Mouse (Mus musculus) spleen, adult 2 months (tissue): ENCODE measurements around the gene Mmp28. TPM values are rescaled to one million over a fixed set of nuclear protein-coding genes. Genes with fewer than 3 reads are reported as not detected.

Experiments
- DNase-seq, 2 experiments: peaks; one replicate each; pipeline versions ENCODE4 v3.0.0 to v3.0.0-alpha.2; 2012 to 2021; ENCODE audit warnings: low spot score in 2 of 2, low read depth in 1 of 2
- H3K27ac ChIP-seq: fragments of 200-500 bp; 2 replicates; pipeline ENCODE4 v1.5.1; 2012; ENCODE audit warnings: low read length, inconsistent platforms; ENCODE audit not compliant: insufficient read depth
- H3K27me3 ChIP-seq: fragments of 200-500 bp; 2 replicates; pipeline ENCODE4 v1.6.1; 2012; ENCODE audit warnings: mild to moderate bottlenecking, moderate library complexity, low read length, inconsistent platforms; ENCODE audit not compliant: control insufficient read depth, insufficient read depth
- H3K36me3 ChIP-seq: fragments of 200-500 bp; 2 replicates; pipeline ENCODE4 v1.6.1; 2012; ENCODE audit warnings: mild to moderate bottlenecking, low read length, inconsistent platforms; ENCODE audit not compliant: control insufficient read depth, insufficient read depth
- H3K4me1 ChIP-seq: fragments of 200-500 bp; 2 replicates; pipeline ENCODE4 v1.6.1; 2011; ENCODE audit warnings: inconsistent platforms; ENCODE audit not compliant: control insufficient read depth, insufficient read depth, insufficient read length
- H3K4me3 ChIP-seq: fragments of 200-500 bp; 2 replicates; pipeline ENCODE4 v1.5.1; 2011; ENCODE audit warnings: mild to moderate bottlenecking, inconsistent platforms; ENCODE audit not compliant: insufficient read depth, insufficient read length; ENCODE audit errors: extremely low read depth
- CTCF ChIP-seq: fragments of 200-500 bp; IDR thresholded peaks from 2 replicates; pipeline ENCODE4 v1.5.1; 2011; ENCODE audit warnings: mild to moderate bottlenecking, inconsistent platforms; ENCODE audit not compliant: insufficient read depth, insufficient read length, insufficient replicate concordance; ENCODE audit errors: extremely low read depth
- POLR2A ChIP-seq: fragments of 200-500 bp; IDR thresholded peaks from 2 replicates; pipeline ENCODE4 v1.6.1; 2011; ENCODE audit warnings: low read depth, low read length, inconsistent platforms
- WGBS: fragments of 180-500 bp; shearing (Covaris S2); methylation state at CpG from one replicate; pipeline ENCODE4 v1.1.7; 2018; 5-methylcytosine and 5-hydroxymethylcytosine counted together
- polyA plus RNA-seq: library from polyadenylated mRNA; depleted of rRNA; stranded (reverse); fragments of >200 nt; gene quantifications from 2 replicates; pipeline ENCODE4 v1.2.3, GENCODE M21; 2012

Mmp28 gene
- polyA plus RNA-seq, 1 experiment, result 6.3 TPM

DNA sequence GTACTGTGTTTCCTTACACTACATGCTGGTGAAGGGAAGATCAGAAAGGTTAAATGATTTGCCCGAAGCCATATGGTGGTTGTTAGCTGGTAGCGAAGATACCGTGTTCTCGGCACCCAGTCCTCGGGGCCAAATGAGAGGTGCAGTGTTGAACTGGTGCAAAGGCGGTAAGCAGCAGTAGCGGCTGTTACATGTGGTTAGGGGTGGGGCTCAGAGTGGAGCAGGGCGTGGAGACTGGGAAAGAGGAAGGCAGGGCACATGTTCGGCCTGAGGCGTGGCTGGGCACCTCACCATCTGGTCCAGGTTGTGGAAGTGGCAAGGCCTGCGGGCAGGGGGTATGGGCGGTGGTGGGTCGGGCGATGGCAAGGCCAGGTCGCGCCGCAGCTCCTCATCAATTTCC, 35.9 kb downstream of the Mmp28 start:
- TF ChIP-seq POLR2A (no peak), CTCF (no peak)
- DNase-seq, result no peak
- Histone ChIP-seq H3K27ac (no peak overlapping the region), H3K36me3 (no peaks in the 10 kb centered on the region), H3K4me3 (no peak overlapping the region), H3K4me1 (peaks cover 3% of the 10 kb centered on the region; the same call in 1 of the 2 replicates), H3K27me3 (peaks cover 8% of the 10 kb centered on the region)
- WGBS, result 3% methylated on average over 17 of the region's 17 CpGs

DNA sequence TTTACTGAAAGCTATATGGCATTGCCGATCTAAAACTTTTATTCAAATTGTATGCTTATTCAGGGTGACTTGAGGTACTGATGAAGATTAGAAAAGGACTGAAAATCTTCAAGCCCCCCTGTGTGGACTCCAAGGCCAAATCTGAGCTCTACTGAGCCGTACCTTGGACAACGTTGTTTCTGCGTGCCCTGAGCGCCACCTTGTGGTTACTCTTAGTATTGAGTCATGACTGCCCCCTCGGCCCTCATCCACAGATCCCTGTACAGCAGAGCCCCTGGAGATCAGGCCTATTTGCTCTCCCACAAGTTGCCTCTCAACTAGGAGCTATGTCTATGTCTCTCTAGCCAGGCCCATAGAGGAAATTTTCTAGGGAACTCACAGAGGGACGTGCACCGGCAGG, 38.2 kb downstream of the Mmp28 start:
- TF ChIP-seq POLR2A, result no peak
- peak; percentile 83; the same call in 1 of the 2 replicates for TF ChIP-seq CTCF
- H3K4me1 ChIP-seq, result peaks cover 3% of the 10 kb centered on the region; the same call in 1 of the 2 replicates
- peaks cover 5% of the 10 kb centered on the region for H3K27me3 ChIP-seq
- WGBS, result 14% methylated on average over 8 of the region's 8 CpGs
- no peak overlapping the region for H3K27ac ChIP-seq
- no peaks in the 10 kb centered on the region for H3K36me3 ChIP-seq
- DNase-seq, result peak; percentile 35 to 58
- H3K4me3 ChIP-seq, result no peak overlapping the region

DNA sequence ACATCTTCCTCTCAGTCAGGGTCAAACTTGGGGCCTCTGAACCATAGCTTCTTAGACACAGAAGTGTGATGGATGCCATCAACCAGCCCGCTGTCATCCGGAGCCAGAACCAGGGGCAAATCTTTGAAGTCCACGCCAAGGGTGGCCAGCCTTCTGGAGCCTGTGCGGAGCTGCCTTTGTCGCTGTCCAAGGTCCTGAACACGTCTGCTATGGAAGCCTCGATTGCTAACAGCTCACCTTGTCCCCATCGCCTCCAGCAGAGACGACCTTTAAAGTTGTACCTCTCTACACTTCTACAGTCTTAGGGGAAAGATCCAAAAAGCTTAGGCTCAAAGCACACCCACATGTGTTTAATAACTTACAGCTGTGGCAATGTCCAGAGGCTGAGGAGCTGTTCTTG, 41.6 kb downstream of the Mmp28 start:
- peaks cover 2% of the 10 kb centered on the region for H3K27me3 ChIP-seq
- TF ChIP-seq POLR2A (no peak), CTCF (no peak)
- WGBS, result 4% methylated on average over 9 of the region's 9 CpGs
- H3K4me3 ChIP-seq, result no peak overlapping the region
- H3K27ac ChIP-seq, result no peak overlapping the region
- H3K36me3 ChIP-seq, result no peaks in the 10 kb centered on the region
- peaks cover 2% of the 10 kb centered on the region; the same call in 1 of the 2 replicates for H3K4me1 ChIP-seq
- DNase-seq, result peak in 1 of 2 experiments; percentile 38

DNA sequence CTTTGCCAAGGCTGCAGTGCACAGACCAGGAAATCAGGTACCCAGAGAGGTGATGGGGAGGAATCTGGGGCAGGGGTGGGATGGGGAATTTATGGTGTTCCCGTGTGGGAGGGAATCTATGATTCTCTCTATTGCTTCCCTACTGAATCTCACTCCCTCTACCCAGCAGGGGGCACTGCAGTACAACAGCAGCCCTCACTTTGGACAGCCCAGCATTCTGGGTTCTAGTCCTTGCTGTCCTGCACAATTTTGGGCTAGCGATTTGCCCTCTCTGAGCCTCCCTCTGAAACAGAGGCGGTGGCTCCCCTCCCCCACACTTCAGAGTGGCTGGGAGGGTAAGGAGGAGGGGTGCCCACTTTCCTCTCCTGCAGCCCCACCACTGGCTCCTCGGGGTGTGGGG, 42.5 kb downstream of the Mmp28 start:
- no peak overlapping the region for H3K4me3 ChIP-seq
- H3K36me3 ChIP-seq, result no peaks in the 10 kb centered on the region
- no peak overlapping the region for H3K27ac ChIP-seq
- peaks cover 2% of the 10 kb centered on the region; the same call in 1 of the 2 replicates for H3K4me1 ChIP-seq
- no peak for TF ChIP-seq CTCF
- no peak for TF ChIP-seq POLR2A
- 30% methylated on average over 4 of the region's 4 CpGs for WGBS
- no peak for DNase-seq
- H3K27me3 ChIP-seq, result peaks cover 2% of the 10 kb centered on the region

DNA sequence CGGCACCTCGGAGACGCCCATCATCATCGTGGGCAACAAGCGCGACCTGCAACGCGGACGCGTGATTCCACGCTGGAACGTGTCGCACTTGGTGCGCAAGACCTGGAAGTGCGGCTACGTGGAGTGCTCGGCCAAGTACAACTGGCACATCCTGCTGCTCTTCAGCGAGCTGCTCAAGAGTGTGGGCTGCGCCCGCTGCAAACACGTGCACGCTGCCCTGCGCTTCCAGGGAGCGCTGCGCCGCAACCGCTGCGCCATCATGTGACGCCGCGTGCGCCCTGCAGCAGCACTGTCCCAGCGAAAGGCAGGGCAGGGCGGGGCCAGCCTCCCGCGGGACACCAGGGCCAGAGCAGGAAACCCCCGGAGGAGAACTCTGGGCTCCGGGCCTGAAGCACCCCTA, 44.3 kb downstream of the Mmp28 start:
- Histone ChIP-seq H3K4me1 (peaks cover 2% of the 10 kb centered on the region; the same call in 1 of the 2 replicates), H3K27ac (no peak overlapping the region), H3K27me3 (peaks cover 2% of the 10 kb centered on the region), H3K4me3 (no peak overlapping the region), H3K36me3 (no peaks in the 10 kb centered on the region)
- WGBS, result 7% methylated on average over 38 of the region's 38 CpGs
- no peak for TF ChIP-seq POLR2A
- TF ChIP-seq CTCF, result no peak
- DNase-seq, result no peak

DNA sequence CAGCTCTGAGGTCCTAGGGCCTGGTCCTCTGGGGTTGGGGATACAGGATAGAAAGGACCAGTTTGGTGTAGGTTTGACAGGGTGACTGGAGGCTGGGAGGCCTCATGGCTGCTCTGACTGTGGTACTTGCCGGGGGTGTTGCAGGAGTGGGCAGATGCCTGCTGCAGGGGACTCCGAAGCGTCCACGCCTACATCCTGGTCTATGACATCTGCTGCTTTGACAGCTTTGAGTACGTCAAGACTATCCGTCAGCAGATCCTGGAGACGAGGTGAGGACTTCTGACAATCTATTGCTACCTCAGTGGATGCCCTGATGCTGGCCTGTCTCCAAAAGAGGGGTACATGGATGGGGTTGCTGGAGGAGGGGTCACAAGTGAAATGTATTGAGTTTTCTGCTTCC, 45.2 kb downstream of the Mmp28 start:
- H3K4me1 ChIP-seq, result peaks cover 2% of the 10 kb centered on the region; the same call in 1 of the 2 replicates
- peaks cover 2% of the 10 kb centered on the region for H3K27me3 ChIP-seq
- H3K36me3 ChIP-seq, result no peaks in the 10 kb centered on the region
- no peak for DNase-seq
- WGBS, result 79% methylated on average over 7 of the region's 7 CpGs
- no peak for TF ChIP-seq CTCF
- no peak overlapping the region for H3K4me3 ChIP-seq
- no peak overlapping the region for H3K27ac ChIP-seq

DNA sequence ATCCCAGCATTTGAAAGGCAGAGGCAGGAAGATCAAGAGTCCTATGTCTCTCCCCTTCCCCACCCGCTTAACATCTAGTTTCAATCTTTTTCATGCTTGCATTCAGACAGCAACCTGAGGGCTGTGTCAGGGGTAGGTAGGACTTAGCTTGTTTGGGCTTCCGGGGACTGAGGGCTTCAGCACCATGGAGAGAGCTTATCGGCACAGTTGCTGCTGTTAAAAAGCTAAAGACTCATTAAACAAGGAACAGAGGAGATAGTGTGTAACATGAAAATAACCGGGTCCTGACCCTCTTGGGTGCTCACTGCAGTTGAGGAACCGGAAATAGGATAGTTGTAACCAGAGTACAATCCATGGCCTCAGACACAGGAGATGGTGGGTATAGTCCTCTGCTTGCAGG, 45.8 kb downstream of the Mmp28 start:
- TF ChIP-seq CTCF (no peak), POLR2A (no peak)
- Histone ChIP-seq H3K36me3 (no peaks in the 10 kb centered on the region), H3K27ac (no peak overlapping the region), H3K4me1 (peaks cover 2% of the 10 kb centered on the region; the same call in 1 of the 2 replicates), H3K4me3 (no peak overlapping the region), H3K27me3 (peaks cover 2% of the 10 kb centered on the region)
- 7% methylated on average over 5 of the region's 5 CpGs for WGBS
- peak in 1 of 2 experiments; percentile 26 for DNase-seq
